Mouse (Mus musculus): ENCODE measurements around the gene Ssna1.
A peak's percentile ranks its signal among the peaks of the same experiment; 100 is the strongest.
"Not testable (repeated sequence)": the region's sequence is repeated elsewhere in the genome, so short reads cannot be mapped to it uniquely, and the experiment has no call there.

Gene Ssna1

GRCm38 (mm10) chr2:25262291-25262767 lies 9.9 kb downstream of the Ssna1 start, which contains the start of gene Tprn:
Gene Tprn (plus strand): TSS chr2:25262618.
- peak; percentile 90 for DNase-seq (ENCODE audit: extremely low spot score, low spot score)

GRCm38 (mm10) chr2:25261870-25262269 lies 10.4 kb downstream of the Ssna1 start:
- DNase-seq (ENCODE audit: extremely low spot score, low spot score): no peak

- DNase-seq (ENCODE audit: extremely low spot score, low spot score): no peak
Measured at GRCm38 (mm10) chr2:25258887-25259286, 13.4 kb downstream of the Ssna1 start.

- DNase-seq (ENCODE audit: extremely low spot score, low spot score): not testable (repeated sequence)
Measured at GRCm38 (mm10) chr2:25257250-25257649, 15.0 kb downstream of the Ssna1 start.

DNA sequence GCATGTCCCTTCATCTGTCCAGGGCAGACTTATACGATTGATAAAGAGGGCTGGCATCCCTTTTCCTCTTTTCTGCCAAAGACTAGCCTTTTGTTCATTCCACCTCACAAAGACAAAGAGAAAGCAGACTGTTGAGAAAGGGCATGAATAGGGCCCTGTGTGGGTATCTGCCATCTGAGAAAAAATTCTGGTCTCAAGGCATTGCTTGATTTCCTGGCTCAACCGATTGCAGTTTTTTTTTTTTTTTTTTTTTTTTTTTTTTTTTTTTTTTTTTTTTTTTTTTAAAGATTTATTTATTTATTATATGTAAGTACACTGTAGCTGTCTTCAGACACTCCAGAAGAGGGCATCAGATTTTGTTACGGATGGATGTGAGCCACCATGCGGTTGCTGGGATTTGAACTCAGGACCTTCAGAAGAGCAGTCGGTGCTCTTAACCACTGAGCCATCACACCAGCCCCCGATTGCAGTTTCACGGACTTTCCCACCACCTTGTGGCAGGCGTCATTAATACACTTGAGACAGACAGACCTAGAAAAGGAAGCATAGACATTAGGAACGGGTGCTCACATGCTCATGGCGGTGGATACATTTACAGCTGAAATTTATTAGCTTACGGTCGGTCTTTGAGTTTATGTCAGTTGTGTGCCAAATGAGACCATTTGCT lies 15.7 kb downstream of the Ssna1 start:
- not testable (repeated sequence) for DNase-seq (ENCODE audit: extremely low spot score, low spot score)

- DNase-seq (ENCODE audit: extremely low spot score, low spot score): peak; percentile 98
Measured at GRCm38 (mm10) chr2:25255284-25255779, 16.9 kb downstream of the Ssna1 start, which contains the start of gene Tmem203. Gene Tmem203 (plus strand): TSS chr2:25255439.

- DNase-seq (ENCODE audit: extremely low spot score, low spot score): no peak
Measured at GRCm38 (mm10) chr2:25252331-25252730, 19.9 kb downstream of the Ssna1 start.

DNA sequence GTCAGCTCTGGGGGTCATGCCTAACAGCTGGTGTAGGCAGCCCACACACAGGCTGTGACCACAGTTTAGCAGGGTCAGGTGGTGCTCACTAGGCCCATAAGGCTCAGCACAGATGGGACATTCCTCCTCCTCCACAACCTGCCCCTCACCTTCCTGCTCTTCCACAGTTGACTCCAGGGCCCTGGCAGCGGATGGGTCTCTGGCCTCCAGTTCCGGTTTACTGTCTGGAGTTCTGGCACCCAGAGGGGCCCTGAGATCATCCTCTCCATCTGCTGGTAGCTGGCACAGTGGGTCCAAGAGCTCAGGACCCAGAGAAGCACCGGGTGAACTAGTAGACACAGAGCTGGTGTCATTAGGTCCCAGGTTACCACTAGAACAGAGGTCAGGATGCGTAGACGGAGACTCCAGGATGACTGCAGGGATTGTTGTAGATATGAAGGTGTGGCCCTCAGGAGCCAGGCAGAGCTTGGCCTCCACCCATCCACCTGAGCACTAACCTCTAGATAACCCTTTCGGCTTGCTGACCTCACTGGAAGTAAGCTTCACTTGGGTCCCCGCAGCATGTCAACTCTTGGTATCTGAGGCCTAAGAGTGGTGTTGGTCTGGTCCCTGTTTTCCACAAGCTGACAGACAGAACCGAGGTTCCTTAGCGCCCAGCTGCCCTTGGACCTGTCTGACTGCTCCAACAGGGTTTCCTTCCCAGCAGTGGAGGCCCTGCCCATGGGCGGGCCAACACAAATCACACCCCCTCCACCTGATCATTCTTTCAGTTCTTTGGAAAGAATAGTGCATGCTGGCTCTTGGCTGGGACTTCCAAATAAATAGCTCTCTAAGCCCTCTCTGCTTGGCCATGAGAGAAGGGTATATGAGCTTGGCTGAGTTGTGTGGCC lies 25.8 kb downstream of the Ssna1 start, which contains the start of gene AL732309.1:
Gene AL732309.1, minus strand, starts transcription at position 681 of the 890 bp plus-strand sequence.
- no peak for DNase-seq (ENCODE audit: extremely low spot score, low spot score)

GRCm38 (mm10) chr2:25244144-25244543 lies 28.1 kb downstream of the Ssna1 start:
- no peak for DNase-seq (ENCODE audit: extremely low spot score, low spot score)

DNA sequence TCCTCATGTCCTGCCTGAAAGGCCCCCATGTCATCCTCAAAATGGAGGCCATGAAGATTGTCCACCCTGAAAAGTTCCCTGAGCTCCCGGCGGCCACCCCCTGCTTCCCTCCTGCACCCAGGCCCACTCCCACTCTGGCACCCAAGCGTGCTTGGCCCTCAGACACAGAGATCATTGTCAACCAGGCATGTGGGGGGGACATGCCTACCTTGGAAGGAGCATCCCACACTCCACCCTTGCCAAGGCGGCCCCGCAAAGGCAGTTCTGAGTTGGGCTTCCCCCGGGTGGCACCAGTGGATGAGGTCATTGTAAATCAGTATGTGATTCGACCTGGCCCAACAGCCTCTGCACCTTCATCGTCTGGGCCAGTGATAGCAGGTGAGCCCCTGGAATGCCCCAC lies 28.9 kb downstream of the Ssna1 start:
- DNase-seq (ENCODE audit: extremely low spot score, low spot score): no peak

DNA sequence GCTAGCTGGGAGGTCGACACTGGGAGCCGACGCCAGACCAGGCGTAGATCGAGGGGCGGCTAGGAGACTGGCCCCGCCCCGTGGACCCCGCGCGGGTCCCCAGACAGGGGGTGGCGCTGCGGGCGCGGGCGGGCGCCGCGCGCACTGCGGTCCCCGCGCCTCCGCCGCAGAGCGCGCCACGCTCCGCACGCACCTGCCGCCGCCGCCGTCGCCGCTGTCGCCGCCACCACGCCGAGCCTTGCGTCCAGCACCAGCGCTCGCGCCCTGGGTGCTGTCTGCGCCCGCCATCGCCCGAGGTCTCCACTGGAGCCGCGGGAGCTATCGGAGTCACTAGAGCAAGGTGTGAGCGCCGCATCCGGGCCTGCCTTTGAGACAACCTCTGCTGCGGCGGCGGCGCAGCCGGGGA lies 30.1 kb downstream of the Ssna1 start, which contains the start of the genes Rnf208 and Cysrt1:
Gene Rnf208, plus strand, starts transcription at position 155 of the 406 bp plus-strand sequence.
Gene Cysrt1, minus strand, starts transcription at position 352 of the 406 bp plus-strand sequence.
- DNase-seq (ENCODE audit: extremely low spot score, low spot score): peak; percentile 51

DNA sequence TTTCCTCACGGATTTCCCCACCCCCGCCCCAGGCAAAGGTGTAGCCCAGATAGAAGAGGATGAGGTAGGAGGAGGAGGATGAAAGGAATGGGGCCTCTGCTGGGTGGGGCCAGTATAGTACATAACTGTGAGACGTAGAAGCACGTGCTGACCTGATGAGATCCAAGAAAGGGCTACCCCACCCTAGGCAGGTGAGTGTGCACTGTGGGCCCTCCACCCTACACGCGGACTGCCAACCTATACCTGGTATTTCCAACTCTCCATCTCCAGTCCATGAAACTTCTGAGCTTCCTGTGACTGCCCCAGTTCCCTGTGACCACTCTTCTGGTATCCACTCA lies 30.8 kb downstream of the Ssna1 start:
- DNase-seq (ENCODE audit: extremely low spot score, low spot score): no peak

GRCm38 (mm10) chr2:25240723-25241437 lies 31.4 kb downstream of the Ssna1 start:
- DNase-seq (ENCODE audit: extremely low spot score, low spot score): peak; percentile 64

- DNase-seq (ENCODE audit: extremely low spot score, low spot score): no peak
Measured at GRCm38 (mm10) chr2:25240310-25240709, 31.9 kb downstream of the Ssna1 start.

DNA sequence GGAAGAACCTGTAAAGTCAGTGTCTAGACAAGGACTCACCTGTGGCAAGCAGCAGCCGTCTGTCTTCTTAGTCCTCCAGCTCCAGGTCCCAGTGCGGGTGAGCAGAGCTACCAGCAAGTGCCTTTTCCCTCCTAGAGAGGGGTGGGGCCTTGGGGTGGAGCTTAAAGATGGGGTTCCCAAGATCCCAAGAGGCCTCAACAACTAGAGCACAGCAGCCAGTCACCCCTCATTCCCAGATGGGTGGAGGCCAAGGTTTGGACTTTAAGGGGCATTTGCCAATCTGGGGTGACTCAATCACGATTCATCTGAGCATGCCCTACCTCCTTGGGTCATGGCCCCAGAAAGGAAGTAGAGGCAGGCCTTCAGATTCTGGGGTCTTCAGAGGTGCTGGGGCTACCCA lies 32.5 kb downstream of the Ssna1 start:
- no peak for DNase-seq (ENCODE audit: extremely low spot score, low spot score)

GRCm38 (mm10) chr2:25238106-25238505 lies 34.1 kb downstream of the Ssna1 start:
- no peak for DNase-seq (ENCODE audit: extremely low spot score, low spot score)

DNA sequence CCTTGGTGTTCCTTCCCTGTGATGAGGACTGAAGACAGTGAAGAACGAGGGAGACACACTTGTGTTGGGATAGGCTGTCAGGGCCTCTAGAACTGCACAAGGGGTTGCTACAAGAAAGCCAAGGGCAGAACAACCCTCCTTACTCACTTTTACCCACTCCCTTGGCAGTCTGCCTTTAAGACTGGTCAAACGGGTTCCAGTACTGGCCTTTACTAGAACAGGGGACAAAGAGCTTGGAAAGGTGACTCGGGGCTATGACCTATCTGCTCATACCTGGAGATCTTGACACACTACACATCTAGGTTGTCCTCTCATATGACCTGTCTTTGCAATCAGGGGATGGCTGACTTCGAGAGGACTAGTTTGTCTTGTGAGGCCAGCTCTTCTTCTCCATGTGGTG lies 34.7 kb downstream of the Ssna1 start:
- no peak for DNase-seq (ENCODE audit: extremely low spot score, low spot score)

DNA sequence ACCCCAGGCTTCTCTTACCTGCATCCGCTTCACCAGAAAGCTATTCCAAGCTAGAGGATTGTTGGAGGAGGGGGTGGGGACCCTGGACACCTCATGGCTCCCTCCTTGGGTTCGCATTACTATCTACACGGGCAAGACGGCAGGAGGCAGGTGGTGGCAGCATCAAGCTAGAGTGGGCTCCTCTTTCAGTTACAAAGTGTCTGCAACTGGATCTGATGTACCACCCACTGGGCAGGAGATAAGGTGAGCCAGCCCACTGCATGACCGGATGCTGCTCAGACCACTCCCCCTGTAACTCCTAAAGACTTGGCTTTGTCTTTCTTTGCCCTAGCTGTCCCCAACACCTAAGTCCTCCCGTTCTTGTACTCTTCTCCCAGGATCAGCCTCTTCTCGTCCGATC lies 35.6 kb downstream of the Ssna1 start, which contains the start of gene Rnf224:
Gene Rnf224, minus strand, starts transcription at position 174 of the 400 bp plus-strand sequence.
- DNase-seq (ENCODE audit: extremely low spot score, low spot score): no peak

DNA sequence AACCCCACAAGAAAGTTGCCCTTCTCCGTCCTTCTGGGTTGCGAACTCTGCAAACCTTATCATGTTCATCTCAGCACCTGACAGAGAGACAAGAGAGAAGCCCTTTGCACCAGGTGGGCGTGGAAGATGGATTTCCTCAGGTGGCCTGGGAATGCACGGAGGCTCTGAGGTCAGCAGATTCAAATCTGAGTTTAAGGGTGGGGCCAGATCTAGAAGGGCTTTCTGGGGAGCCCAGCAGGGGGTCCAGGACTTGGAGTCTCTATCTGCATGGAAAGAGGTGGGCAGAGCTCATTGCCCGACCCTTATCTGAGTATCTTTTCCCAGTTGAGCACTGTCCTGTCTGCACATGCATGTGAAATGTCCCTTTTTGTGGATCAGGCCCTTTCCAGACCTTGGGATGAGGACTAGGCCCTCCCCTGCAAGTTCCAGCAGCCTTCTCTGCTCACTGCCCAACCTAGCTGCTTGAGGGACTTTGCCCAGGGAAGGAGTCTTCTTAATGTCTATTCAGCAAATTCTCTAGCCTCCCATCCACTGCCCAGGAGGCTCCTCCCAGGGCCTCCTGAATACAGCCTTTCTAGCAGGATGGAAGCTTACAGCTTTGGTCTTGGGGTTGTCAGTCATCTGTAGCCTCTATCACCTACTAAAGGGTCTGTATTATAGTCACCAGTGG lies 37.6 kb downstream of the Ssna1 start:
- DNase-seq (ENCODE audit: extremely low spot score, low spot score): no peak

GRCm38 (mm10) chr2:25234050-25234449 lies 38.2 kb downstream of the Ssna1 start, which contains the start of gene Slc34a3:
Gene Slc34a3 (minus strand): TSS chr2:25234364.
- DNase-seq (ENCODE audit: extremely low spot score, low spot score): no peak
